Mouse (Mus musculus) embryonic facial prominence, embryonic 10.5 days (tissue): Measurements from ENCODE around the gene Creb3. TPM values are rescaled to one million over a fixed set of nuclear protein-coding genes. Genes with fewer than 3 reads are reported as not detected.

Source experiments
- polyA plus RNA-seq: library from polyadenylated mRNA; unstranded; fragments of >200 nt; fragmentation: Nextera tagmentation; extraction: Ambion mirVana; gene quantifications from 2 replicates; pipeline ENCODE4 v1.2.1, GENCODE M21; 2016

The Creb3 gene
- polyA plus RNA-seq, 1 experiment from 2014 or later, result 35.7 TPM

Other genes starting within 250 kb of the Creb3 start
- gene Rusc2, start 180.4 kb upstream of the Creb3 start, polyA plus RNA-seq, result 9.5 and 10.9 TPM in 2 replicates
- 0.11 TPM in 1 of 2 replicates, not detected in the other for gene Fam166b, start 133.2 kb upstream of the Creb3 start, polyA plus RNA-seq
- gene Tesk1, start 120.4 kb upstream of the Creb3 start, polyA plus RNA-seq, result 6.9 and 9.2 TPM in 2 replicates
- 2.3 TPM in 2 replicates for gene Cd72, start 107.7 kb upstream of the Creb3 start, polyA plus RNA-seq
- not detected in 2 replicates for gene Sit1, start 78.6 kb upstream of the Creb3 start, polyA plus RNA-seq
- 45.2 and 46.6 TPM in 2 replicates for gene Ccdc107, start 69.4 kb upstream of the Creb3 start, polyA plus RNA-seq
- 44.1 and 48.2 TPM in 2 replicates for gene Arhgef39, start 62.6 kb upstream of the Creb3 start, polyA plus RNA-seq
- gene Car9, start 55.4 kb upstream of the Creb3 start, polyA plus RNA-seq, result 0.96 and 1.0 TPM in 2 replicates
- gene Tpm2, start 38.6 kb upstream of the Creb3 start, polyA plus RNA-seq, result 59.4 and 61.1 TPM in 2 replicates
- 53.1 and 53.5 TPM in 2 replicates for gene Tln1, start 359 bp downstream of the Creb3 start, polyA plus RNA-seq
- 17.5 and 18.8 TPM in 2 replicates for gene Rgp1, start 16.4 kb downstream of the Creb3 start, polyA plus RNA-seq
- 26.6 and 28.0 TPM in 2 replicates for gene Gba2, start 16.5 kb downstream of the Creb3 start, polyA plus RNA-seq
- 0.34 and 0.99 TPM in 2 replicates for gene Msmp, start 22.2 kb downstream of the Creb3 start, polyA plus RNA-seq
- gene Npr2, start 69.6 kb downstream of the Creb3 start, polyA plus RNA-seq, result 12.5 and 16.7 TPM in 2 replicates
- 1.8 and 2.0 TPM in 2 replicates for gene Spag8, start 91.3 kb downstream of the Creb3 start, polyA plus RNA-seq
- gene Hint2, start 94.1 kb downstream of the Creb3 start, polyA plus RNA-seq, result 71.7 and 72.8 TPM in 2 replicates
- gene Tmem8b, start 106.6 kb downstream of the Creb3 start, polyA plus RNA-seq, result 4.0 and 5.1 TPM in 2 replicates
- gene Fam221b, start 106.8 kb downstream of the Creb3 start, polyA plus RNA-seq, result 1.4 and 1.7 TPM in 2 replicates
- 0.07 TPM in 1 of 2 replicates, not detected in the other for gene Olfr70, start 138.5 kb downstream of the Creb3 start, polyA plus RNA-seq
- gene Olfr71, start 147.9 kb downstream of the Creb3 start, polyA plus RNA-seq, result not detected in 2 replicates
- gene Hrct1, start 164.9 kb downstream of the Creb3 start, polyA plus RNA-seq, result 0.14 TPM in 1 of 2 replicates, not detected in the other
- gene Spaar, start 167.7 kb downstream of the Creb3 start, polyA plus RNA-seq, result 0.06 TPM in 1 of 2 replicates, not detected in the other
- not detected in 2 replicates for gene Olfr159, start 208.7 kb downstream of the Creb3 start, polyA plus RNA-seq